Mouse (Mus musculus): Measurements from ENCODE around the gene Ttc39a.

- TF ChIP-seq HCFC1 (IDR thresholded peaks at IDR 0.05; ENCODE audit: borderline replicate concordance, insufficient read depth, low read length) = no peak
- no peak for TF ChIP-seq ZC3H11A (IDR thresholded peaks at IDR 0.05; ENCODE audit: borderline replicate concordance, low read depth, low read length)
- no peak for TF ChIP-seq ZNF384 (IDR thresholded peaks at IDR 0.05; ENCODE audit: low read depth, low read length)
- no peak for TF ChIP-seq MAFK (IDR thresholded peaks at IDR 0.05; ENCODE audit: insufficient read depth, low read depth, low read length)
- no peak for TF ChIP-seq CHD2 (IDR thresholded peaks at IDR 0.05; ENCODE audit: low read depth, low read length)
Observed at GRCm38 (mm10) chr4:109394314-109395074, 11.9 kb upstream of the Ttc39a start.

Data from ES-E14 (cell line).